Mouse (Mus musculus): ENCODE measurements around the gene Fam92b. TPM values are rescaled to one million over a fixed set of nuclear protein-coding genes. Genes with fewer than 3 reads are reported as not detected.

The Fam92b gene
- 1 to 10 TPM in 1 of 2 experiments, under 1 TPM in 1; 0.53 to 1.2 TPM for total RNA-seq (2021)
- long read RNA-seq, experiment 1: 0 reads
- long read RNA-seq, experiment 2, partial matches to known transcripts: 0 of 2 reads
- long read RNA-seq, experiment 2, other reads (novel, unspliced or antisense): 2 of 2 reads

GRCm38 (mm10) chr8:120177318-120178123 is at the start of gene Fam92b:
TSS of gene Fam92b (minus strand) at chr8:120177466.
- DNase-seq: peak; percentile 66 to 69

GRCm38 (mm10) chr8:120225421-120226151 is 48.3 kb upstream of the Fam92b start:
- DNase-seq: peak; percentile 65 to 74

- peak in 1 of 2 experiments; percentile 48 for DNase-seq
Observed at GRCm38 (mm10) chr8:120224521-120225420, 47.5 kb upstream of the Fam92b start.

GRCm38 (mm10) chr8:120222548-120222947 is 45.3 kb upstream of the Fam92b start:
- peak in 1 of 2 experiments; percentile 38 for DNase-seq

- peak in 1 of 2 experiments; percentile 36 for DNase-seq
Observed at GRCm38 (mm10) chr8:120216855-120217830, 39.9 kb upstream of the Fam92b start.

- DNase-seq: peak; percentile 52 to 58
Observed at GRCm38 (mm10) chr8:120215416-120216141, 38.3 kb upstream of the Fam92b start.

- peak; percentile 51 to 53 for DNase-seq
Observed at GRCm38 (mm10) chr8:120213939-120214338, 36.7 kb upstream of the Fam92b start.

GRCm38 (mm10) chr8:120213229-120213628 is 36.0 kb upstream of the Fam92b start:
- no peak for DNase-seq

GRCm38 (mm10) chr8:120212596-120212995 is 35.3 kb upstream of the Fam92b start:
- no peak for DNase-seq

- DNase-seq: no peak
Observed at GRCm38 (mm10) chr8:120211345-120211744, 34.1 kb upstream of the Fam92b start.

- DNase-seq: no peak
Observed at GRCm38 (mm10) chr8:120208113-120208512, 30.8 kb upstream of the Fam92b start.

- DNase-seq: no peak
Observed at GRCm38 (mm10) chr8:120207364-120207763, 30.1 kb upstream of the Fam92b start.

GRCm38 (mm10) chr8:120205916-120206315 is 28.6 kb upstream of the Fam92b start:
- DNase-seq: peak; percentile 48 to 58

- DNase-seq: peak; percentile 89 to 90
Observed at GRCm38 (mm10) chr8:120204736-120205360, 27.6 kb upstream of the Fam92b start.

GRCm38 (mm10) chr8:120202546-120202945 is 25.3 kb upstream of the Fam92b start:
- no peak for DNase-seq

GRCm38 (mm10) chr8:120201351-120201750 is 24.1 kb upstream of the Fam92b start:
- no peak for DNase-seq

- DNase-seq: no peak
Observed at GRCm38 (mm10) chr8:120192118-120192517, 14.9 kb upstream of the Fam92b start.

- no peak for DNase-seq
Observed at GRCm38 (mm10) chr8:120191633-120192032, 14.4 kb upstream of the Fam92b start.

GRCm38 (mm10) chr8:120190810-120191413 is 13.6 kb upstream of the Fam92b start:
- DNase-seq: peak; percentile 98 to 99

Data from adrenal gland, postnatal 36 days (tissue).